Mouse (Mus musculus) hematopoietic multipotent progenitor cell, adult 10-12 weeks (in vitro differentiated cells): ENCODE data around the gene Ssx9. TPM values are rescaled to one million over a fixed set of nuclear protein-coding genes. Genes with fewer than 3 reads are reported as not detected.

Source experiments
- polyA plus RNA-seq: library from polyadenylated mRNA; stranded (reverse); fragments of >175 nt; gene quantifications from 2 replicates; pipeline ENCODE4 v1.2.3, GENCODE M21; 2012; ENCODE audit warnings: low replicate concordance

Gene Ssx9
- polyA plus RNA-seq: not detected in 2 replicates

DNA sequence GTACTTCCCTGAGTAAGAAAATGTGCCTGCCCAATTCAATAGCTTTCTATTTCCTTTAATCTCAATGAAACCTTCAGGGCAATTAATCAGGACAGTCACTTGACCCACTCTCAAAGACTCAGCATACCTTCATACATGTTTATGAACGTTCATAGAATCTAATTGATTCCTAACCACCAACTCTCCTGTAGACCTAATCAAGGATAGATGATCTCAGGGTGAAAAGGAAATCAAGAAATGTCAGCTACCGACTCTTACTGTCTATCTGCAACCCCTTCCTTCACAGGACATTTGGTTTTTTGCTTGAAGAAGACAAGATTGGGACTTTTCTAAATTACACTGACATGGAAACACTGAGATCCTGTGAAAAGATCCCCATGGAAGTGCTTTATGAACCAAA is at the start of gene Ssx9:
Gene Ssx9, plus strand, starts transcription at position 301 of the 400 bp plus-strand sequence.

GRCm38 (mm10) chrX:8803391-8803790 is 55.2 kb downstream of the Ssx9 start, which contains the start of gene Ssxb5:
Gene Ssxb5, plus strand, starts transcription at chrX:8803691.

Other genes with a start within 250 kb of the Ssx9 start
- not detected in 2 replicates for gene Gm14459, start 223.5 kb upstream of the Ssx9 start, polyA plus RNA-seq
- not detected in 2 replicates for gene Ssxb6, start 200.2 kb upstream of the Ssx9 start, polyA plus RNA-seq
- gene Ssxb3, start 156.6 kb upstream of the Ssx9 start, polyA plus RNA-seq: not detected in 2 replicates
- gene Ssxb8, start 57.6 kb upstream of the Ssx9 start, polyA plus RNA-seq: not detected in 2 replicates
- not detected in 2 replicates for gene Ssxb5, start 55.3 kb downstream of the Ssx9 start, polyA plus RNA-seq
- not detected in 2 replicates for gene Gm6592, start 95.6 kb downstream of the Ssx9 start, polyA plus RNA-seq
- not detected in 2 replicates for gene Gm5751, start 125.8 kb downstream of the Ssx9 start, polyA plus RNA-seq
- 3.0 and 6.9 TPM in 2 replicates for gene B630019K06Rik, start 143.9 kb downstream of the Ssx9 start, polyA plus RNA-seq
- not detected in 2 replicates for gene Fthl17b, start 214.5 kb downstream of the Ssx9 start, polyA plus RNA-seq
- gene Fthl17c, start 228.1 kb downstream of the Ssx9 start, polyA plus RNA-seq: not detected in 2 replicates
- gene Fthl17d, start 238.3 kb downstream of the Ssx9 start, polyA plus RNA-seq: not detected in 2 replicates